Mouse (Mus musculus): ENCODE data around the gene Slc26a11.

Gene Slc26a11

GRCm38 (mm10) chr11:119396461-119396860, 41.1 kb downstream of the Slc26a11 start:
- no peak for DNase-seq (ENCODE audit: low read depth, low spot score)

GRCm38 (mm10) chr11:119402501-119403160, 47.3 kb downstream of the Slc26a11 start:
- DNase-seq (ENCODE audit: low read depth, low spot score): no peak

- DNase-seq (ENCODE audit: low read depth, low spot score): peak; percentile 46
Observed at GRCm38 (mm10) chr11:119404627-119405026, 49.3 kb downstream of the Slc26a11 start.

GRCm38 (mm10) chr11:119407381-119407780, 52.0 kb downstream of the Slc26a11 start:
- no peak for DNase-seq (ENCODE audit: low read depth, low spot score)

DNA sequence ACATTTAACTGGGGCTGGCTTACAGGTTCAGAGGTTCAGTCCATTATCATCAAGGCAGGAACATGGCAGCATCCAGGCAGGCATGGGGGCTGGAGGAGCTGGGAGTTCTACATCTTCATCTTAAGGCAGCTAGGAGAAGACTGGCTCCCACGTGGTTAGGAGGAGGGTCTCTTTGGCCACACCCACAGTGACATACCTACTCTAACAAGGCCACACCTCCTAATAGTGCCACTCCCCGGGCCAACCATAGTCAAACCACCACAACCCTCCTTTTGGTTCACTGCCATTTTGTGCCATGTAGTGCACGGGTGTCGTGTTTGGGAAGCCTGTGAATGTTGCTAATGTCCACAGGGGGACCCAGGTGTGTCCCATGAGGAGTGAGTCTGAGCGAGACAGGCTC, 52.6 kb downstream of the Slc26a11 start:
- DNase-seq (ENCODE audit: low read depth, low spot score): no peak

DNA sequence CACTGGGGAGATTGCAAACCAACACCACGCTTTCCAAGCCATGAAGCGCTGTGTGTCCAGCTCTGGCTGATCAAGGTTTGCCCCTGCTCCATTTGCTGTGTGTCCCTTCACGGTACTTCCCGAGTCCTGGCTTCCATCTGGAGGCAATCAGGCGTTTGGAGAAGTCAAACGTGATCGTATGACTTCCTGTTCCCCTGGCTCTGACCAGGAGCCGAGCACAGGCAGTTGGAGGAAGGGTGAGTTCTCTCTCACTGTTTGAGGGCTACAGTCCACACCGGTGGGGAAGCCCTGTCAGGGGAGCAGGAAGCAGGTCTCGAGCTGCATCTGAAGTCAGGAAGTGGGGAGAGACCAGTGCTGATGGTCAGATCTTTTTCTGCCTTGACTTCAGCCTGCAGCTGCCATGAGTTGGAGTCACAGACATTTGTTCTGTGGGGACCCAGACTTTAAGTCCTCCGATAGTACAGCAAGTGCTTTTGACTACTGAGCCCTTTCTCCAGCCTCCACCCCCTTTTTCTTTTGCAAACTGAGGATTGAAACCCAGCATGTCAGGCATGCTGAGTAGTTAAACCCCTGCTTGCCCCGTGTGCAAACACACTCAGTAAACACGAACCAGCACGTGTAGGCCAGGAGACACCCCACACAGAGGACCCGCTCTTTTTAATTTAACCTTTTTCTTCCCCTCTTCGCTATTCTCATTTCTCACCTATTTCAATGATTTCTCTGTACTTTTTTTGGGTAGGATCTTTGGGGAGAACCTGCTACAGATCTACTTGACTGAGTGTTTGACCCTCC, 64.2 kb downstream of the Slc26a11 start:
- DNase-seq (ENCODE audit: low read depth, low spot score): no peak

GRCm38 (mm10) chr11:119420426-119420825, 65.1 kb downstream of the Slc26a11 start:
- no peak for DNase-seq (ENCODE audit: low read depth, low spot score)

- DNase-seq (ENCODE audit: low read depth, low spot score): no peak
Observed at GRCm38 (mm10) chr11:119427431-119427830, 72.1 kb downstream of the Slc26a11 start.

DNA sequence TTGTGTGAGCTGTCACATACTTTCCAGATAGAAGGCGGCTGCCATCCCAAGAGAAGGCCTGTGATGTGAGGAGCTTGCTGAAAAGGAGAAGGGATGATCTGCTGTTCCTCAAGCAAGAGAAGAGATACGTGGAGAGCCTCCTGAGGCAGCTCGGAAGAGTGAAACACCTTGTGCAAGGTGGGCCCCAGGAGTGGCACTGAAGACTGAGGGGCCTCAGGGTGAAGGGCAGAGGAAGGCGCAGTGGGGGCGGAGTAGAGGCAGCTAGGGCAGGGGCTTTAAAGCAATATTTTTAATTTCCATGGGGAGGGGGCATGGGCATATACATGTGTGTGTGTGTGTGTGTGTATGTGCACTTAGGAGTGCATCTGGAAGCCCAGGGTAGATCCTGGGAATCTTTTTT, 72.6 kb downstream of the Slc26a11 start:
- no peak for DNase-seq (ENCODE audit: low read depth, low spot score)

GRCm38 (mm10) chr11:119428649-119429136, 73.3 kb downstream of the Slc26a11 start:
- DNase-seq (ENCODE audit: low read depth, low spot score): peak; percentile 58
